Comparison of ENCODE assay signal across 18 mouse cellular contexts in the genomic region with DNA sequence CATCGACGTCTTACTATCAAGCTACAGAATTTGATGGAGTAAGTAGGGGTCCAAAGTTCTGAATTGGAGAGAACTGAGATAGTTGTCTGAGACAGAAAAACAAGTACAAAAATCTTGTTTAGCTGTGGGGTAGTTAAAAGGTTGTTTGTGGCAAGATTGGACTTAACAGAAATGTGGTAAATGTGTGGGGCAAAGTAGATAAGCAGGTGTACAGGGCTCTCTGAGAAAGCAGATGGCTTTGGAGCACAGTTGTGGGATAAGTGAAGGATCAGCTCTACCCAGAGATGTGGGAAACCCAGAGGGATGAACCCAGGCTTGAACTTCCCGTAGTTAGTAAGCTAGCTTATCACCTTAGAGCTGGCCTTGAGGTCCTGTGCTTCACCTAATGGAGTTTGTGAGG.
"Had no signal": no experiment of that assay in that cellular context is flagged by ENCODE, and none has a peak within 500 bp of the region (broad histone marks: within the 10 kb centered on the region; RNA-seq: fewer than 3 reads in every experiment).

No protein-coding gene starts in this region.

- DNase-seq: kidney, adult 18-20 months; kidney, adult 9 months; kidney, postnatal 14 days; kidney, postnatal 4 days; left cerebral cortex, postnatal 4 days; midbrain, embryonic 14.5 days; right cerebral cortex, adult 18-20 months; right cerebral cortex, postnatal 14 days; right cerebral cortex, postnatal 4 days; thymus, postnatal 25 days had no signal

- H3K4me3 ChIP-seq: limb, embryonic 12.5 days; limb, embryonic 15.5 days; megakaryocyte, embryonic 14.5 days had no signal

- H3K9me3 ChIP-seq: limb, embryonic 12.5 days; limb, embryonic 15.5 days; megakaryocyte, embryonic 14.5 days had no signal

- H3K4me2 ChIP-seq: limb, embryonic 12.5 days; limb, embryonic 15.5 days; midbrain, embryonic 11.5 days had no signal

- H3K27me3 ChIP-seq: limb, embryonic 15.5 days had no signal

- ATAC-seq: inflammation-experienced regulatory T-cells, adult 6 months; intestine, embryonic 16.5 days had no signal

- H3K27ac ChIP-seq: limb, embryonic 12.5 days; limb, embryonic 15.5 days; macrophage; stomach, postnatal 0 days had no signal

- H3K9ac ChIP-seq: limb, embryonic 12.5 days; limb, embryonic 15.5 days had no signal
